Mouse (Mus musculus): ENCODE measurements at regions not wholly inside any gene's neighbourhood (a gene's known extent, or its start where the extent isn't known, plus 50 kb on each side); places are given as distances from the start of the nearest gene placed in this dataset.
"Not testable (repeated sequence)": the region's sequence is repeated elsewhere in the genome, so short reads cannot be mapped to it uniquely, and the experiment has no call there.

GRCm38 (mm10) chrX:93888480-93888879 is 56.5 kb upstream of the Pdk3 start:
- DNase-seq (ENCODE audit: low spot score): peak; percentile 89

- DNase-seq (ENCODE audit: low spot score): no peak
Observed at GRCm38 (mm10) chrX:93888966-93889365, 57.0 kb upstream of the Pdk3 start.

- peak; percentile 92 for DNase-seq (ENCODE audit: low spot score)
Observed at GRCm38 (mm10) chrX:93889394-93890042, 57.5 kb upstream of the Pdk3 start.

- DNase-seq (ENCODE audit: low spot score): peak; percentile 28
Observed at GRCm38 (mm10) chrX:93896838-93897820, 65.1 kb upstream of the Pdk3 start.

GRCm38 (mm10) chrX:93903209-93903608 is 65.2 kb upstream of the AU015836 start:
- no peak for DNase-seq (ENCODE audit: low spot score)

GRCm38 (mm10) chrX:93905531-93905930 is 62.9 kb upstream of the AU015836 start:
- no peak for DNase-seq (ENCODE audit: low spot score)

- DNase-seq (ENCODE audit: low spot score): peak; percentile 73
Observed at GRCm38 (mm10) chrX:93911087-93911840, 57.2 kb upstream of the AU015836 start.

- DNase-seq (ENCODE audit: low spot score): no peak
Observed at GRCm38 (mm10) chrX:93915548-93915947, 52.9 kb upstream of the AU015836 start.

GRCm38 (mm10) chrX:93917367-93917766 is 51.1 kb upstream of the AU015836 start:
- not testable (repeated sequence) for DNase-seq (ENCODE audit: low spot score)

All from adipocyte (in vitro differentiated cells).